Mouse (Mus musculus) olfactory bulb, adult 2 months (tissue): Measurements from ENCODE around the gene Micu2. TPM values are rescaled to one million over a fixed set of nuclear protein-coding genes. Genes with fewer than 3 reads are reported as not detected.

ENCODE experiments used
- H3K27ac ChIP-seq: fragments of 200-500 bp; 2 replicates; pipeline ENCODE4 v1.5.1; 2012; ENCODE audit warnings: low read depth, low read length; ENCODE audit not compliant: insufficient read depth
- H3K4me1 ChIP-seq: fragments of 200-500 bp; 2 replicates; pipeline ENCODE4 v1.6.1; 2012; ENCODE audit warnings: low read length; ENCODE audit not compliant: control insufficient read depth, insufficient read depth
- H3K4me3 ChIP-seq: fragments of 200-500 bp; 2 replicates; pipeline ENCODE4 v1.5.1; 2012; ENCODE audit warnings: mild to moderate bottlenecking, low read depth, low read length, moderate library complexity; ENCODE audit not compliant: insufficient read depth
- CTCF ChIP-seq: fragments of 200-500 bp; IDR thresholded peaks from 2 replicates; pipeline ENCODE4 v1.5.1; 2012; ENCODE audit warnings: low read depth, mild to moderate bottlenecking, low read length, moderate library complexity; ENCODE audit not compliant: insufficient read depth
- POLR2A ChIP-seq: fragments of 200-500 bp; IDR thresholded peaks from 2 replicates; pipeline ENCODE4 v1.6.1; 2012; ENCODE audit warnings: mild to moderate bottlenecking, low read depth, low read length, moderate library complexity; ENCODE audit not compliant: insufficient read depth
- WGBS: fragments of 180-500 bp; shearing (Covaris S2); methylation state at CpG from one replicate; pipeline ENCODE4 v1.1.7; 2018; 5-methylcytosine and 5-hydroxymethylcytosine counted together
- polyA plus RNA-seq: library from polyadenylated mRNA; stranded (reverse); fragments of >200 nt; gene quantifications from 2 replicates; pipeline ENCODE4 v1.2.4, GENCODE M21; 2012; ENCODE audit warnings: low replicate concordance; ENCODE audit not compliant: missing spikeins, insufficient read depth, insufficient read length

The Micu2 gene
- polyA plus RNA-seq, 1 experiment: not detected

DNA sequence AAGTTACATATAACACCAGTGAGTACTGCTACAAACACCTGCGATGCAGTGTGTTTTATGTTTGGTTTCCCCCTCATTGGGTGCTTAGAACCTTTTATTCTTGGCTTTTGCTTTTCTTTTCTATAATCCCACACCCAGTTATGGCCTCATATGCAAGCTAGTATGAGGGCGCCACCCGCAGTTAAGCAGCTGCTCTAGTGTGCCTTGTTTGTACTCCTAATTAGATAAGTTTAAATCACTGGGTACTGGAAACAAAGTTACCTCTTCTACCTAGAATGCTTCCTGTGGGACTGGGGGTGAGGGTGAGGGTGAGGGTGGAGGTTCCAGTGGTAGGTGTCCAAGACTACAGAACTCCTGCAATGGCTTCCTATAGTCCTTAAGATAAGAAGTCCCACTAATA lies 2.9 kb downstream of the Micu2 start:
- Histone ChIP-seq H3K27ac (no peak overlapping the region), H3K4me3 (no peak overlapping the region), H3K4me1 (peaks cover 6% of the 10 kb centered on the region)
- no peak for TF ChIP-seq CTCF
- WGBS: 75% methylated on average over 3 of the region's 3 CpGs

DNA sequence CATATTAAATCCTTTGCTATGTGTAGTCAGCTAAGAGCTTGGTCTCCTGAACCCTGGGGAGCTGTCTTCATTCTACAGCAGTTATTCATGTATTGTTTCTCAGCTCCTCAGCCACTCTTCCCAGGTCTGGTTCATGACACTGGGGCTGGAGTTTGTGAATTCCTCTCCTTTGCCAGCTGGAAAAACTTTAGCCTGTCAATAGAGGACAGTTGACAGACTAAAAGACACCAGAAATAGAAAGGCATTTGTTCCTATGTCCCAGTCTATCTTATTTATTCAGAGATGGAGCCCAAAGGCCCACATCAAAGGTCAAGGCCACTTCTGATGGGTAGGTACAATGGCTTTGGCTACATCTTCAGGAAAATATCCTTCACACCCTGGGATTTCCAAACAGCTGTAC lies 7.3 kb downstream of the Micu2 start:
- TF ChIP-seq POLR2A (no peak), CTCF (no peak)
- no peak overlapping the region for H3K4me3 ChIP-seq
- no peak overlapping the region for H3K27ac ChIP-seq
- no peaks in the 10 kb centered on the region for H3K4me1 ChIP-seq

DNA sequence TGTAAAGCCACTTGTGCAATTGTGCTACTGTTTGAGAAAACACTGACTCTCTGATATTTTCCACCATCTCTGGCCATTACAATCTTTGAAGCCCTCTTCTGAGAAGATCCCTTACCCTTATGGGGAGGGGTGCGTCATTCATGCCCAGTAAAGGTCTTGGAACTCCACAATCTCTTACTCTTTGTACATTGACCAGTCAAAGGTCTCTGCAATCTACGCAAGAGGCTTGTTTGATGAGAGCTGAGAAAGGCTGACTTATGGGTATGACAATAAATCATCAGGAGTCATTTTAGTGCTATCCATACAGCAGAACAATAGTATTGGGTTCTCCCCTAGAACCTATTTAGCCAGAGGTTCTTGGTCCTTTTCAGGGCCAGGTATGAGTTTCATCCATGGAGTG lies 9.9 kb downstream of the Micu2 start:
- WGBS: 97% methylated on average over 2 of the region's 2 CpGs

DNA sequence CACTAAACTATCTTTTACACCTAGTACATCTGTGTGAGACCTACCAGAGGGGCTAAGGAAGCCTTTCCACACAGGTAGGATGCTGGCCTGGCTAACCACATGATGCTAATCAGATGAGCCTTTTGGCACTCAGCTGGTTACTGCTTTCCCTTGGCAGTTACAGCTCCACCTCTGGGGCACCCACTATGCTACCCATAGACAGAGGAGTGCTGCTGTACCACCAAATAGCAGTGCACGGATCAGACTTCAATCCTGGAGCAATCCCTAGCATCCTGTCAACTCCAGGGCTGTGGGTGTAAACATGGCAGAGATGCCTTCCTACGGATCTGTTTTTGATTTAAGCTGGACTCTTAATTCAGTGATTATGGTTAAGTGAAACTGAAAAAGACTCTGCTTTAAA lies 13.3 kb downstream of the Micu2 start:
- no peak overlapping the region for H3K27ac ChIP-seq
- 80% methylated on average over 2 of the region's 2 CpGs for WGBS
- no peak overlapping the region for H3K4me3 ChIP-seq
- peaks cover 6% of the 10 kb centered on the region for H3K4me1 ChIP-seq
- TF ChIP-seq CTCF (no peak), POLR2A (no peak)

More for the DNA sequence above, 9.9 kb downstream of the Micu2 start:
- H3K4me1 ChIP-seq: no peaks in the 10 kb centered on the region
- H3K27ac ChIP-seq: no peak overlapping the region
- no peak for TF ChIP-seq POLR2A
- no peak for TF ChIP-seq CTCF
- H3K4me3 ChIP-seq: no peak overlapping the region

DNA sequence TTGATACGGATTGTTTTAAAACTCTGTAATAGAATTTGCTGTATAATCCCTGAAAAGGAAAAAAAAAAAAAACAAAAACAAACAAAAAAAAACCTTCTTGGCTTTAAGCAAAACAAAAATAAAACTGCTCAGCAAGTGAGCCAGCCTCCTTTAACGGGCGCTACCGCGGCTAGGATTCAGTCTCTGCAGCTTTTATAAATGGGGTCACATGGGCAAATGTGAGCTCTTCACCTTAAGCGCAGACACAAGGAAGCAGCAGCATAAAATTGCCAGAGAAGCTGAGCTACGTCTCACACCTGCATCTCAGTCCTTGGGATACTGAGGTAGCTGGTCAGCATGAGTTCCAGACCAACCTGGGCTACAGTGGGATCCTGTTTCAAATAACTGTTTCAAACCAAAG lies 16.6 kb downstream of the Micu2 start:
- no peak overlapping the region for H3K4me3 ChIP-seq
- WGBS: 33% methylated on average over 7 of the region's 7 CpGs
- peaks cover 11% of the 10 kb centered on the region for H3K4me1 ChIP-seq
- TF ChIP-seq POLR2A: no peak
- TF ChIP-seq CTCF: no peak
- no peak overlapping the region for H3K27ac ChIP-seq

DNA sequence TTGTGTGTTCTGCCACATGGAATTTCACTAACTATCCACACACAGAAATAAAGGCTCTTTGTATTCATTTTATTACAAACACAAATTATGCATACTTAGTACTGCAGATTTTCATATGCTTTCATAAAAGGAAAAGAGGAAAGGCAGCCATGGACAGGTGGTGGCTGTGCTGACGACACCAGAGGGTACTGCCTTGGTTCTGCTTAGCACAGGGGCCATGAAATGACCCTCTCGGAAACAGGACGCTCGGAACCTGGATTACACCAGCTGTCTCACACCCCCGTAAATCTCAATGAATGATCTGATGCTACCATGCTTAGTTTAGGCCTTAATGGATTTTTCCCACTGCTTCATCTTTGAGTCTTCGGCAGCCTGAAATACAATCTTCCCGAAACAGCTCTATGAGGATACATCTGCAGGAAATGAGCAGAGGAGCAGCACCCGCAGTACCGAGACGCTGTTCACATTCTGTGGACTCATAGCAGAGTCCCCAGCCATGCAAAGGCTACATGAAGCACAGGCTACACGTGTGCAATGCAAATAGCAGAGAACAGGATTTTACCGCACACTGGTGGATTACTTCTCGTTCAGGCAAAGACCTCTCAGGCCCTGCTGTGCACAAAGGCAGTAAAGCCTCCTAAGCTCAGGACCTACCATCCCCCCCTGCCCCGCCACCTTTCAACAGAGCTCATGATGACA lies 17.2 kb downstream of the Micu2 start:
- WGBS: 39% methylated on average over 14 of the region's 14 CpGs
- H3K4me3 ChIP-seq: 0 out of 2 replicates have a peak overlapping the region, but pooled peaks have one; percentile 9
- no peak for TF ChIP-seq CTCF
- no peak for TF ChIP-seq POLR2A
- peak overlapping the region; percentile 59 for H3K27ac ChIP-seq
- H3K4me1 ChIP-seq: peaks cover 11% of the 10 kb centered on the region

DNA sequence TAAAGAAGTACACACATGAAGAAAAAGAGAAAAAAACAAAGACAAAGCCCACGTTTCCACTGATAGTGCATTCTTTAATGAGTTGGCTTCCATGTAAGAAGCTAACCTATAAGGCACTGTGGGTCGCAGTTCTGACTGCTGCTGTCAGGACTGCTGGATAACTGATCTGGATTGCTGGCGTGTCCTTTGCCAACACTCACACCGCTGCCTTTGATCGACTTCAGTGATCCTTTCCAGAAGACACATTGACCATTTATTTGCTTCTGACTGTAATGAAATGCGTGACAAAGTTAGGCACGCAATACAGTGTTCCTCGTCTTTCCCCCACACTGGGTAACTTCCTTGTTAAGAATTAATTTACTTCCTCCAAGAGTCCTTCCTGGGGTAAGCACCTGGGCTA lies 18.3 kb downstream of the Micu2 start:
- TF ChIP-seq POLR2A: no peak
- no peak for TF ChIP-seq CTCF
- H3K4me1 ChIP-seq: peaks cover 13% of the 10 kb centered on the region
- 76% methylated on average over 8 of the region's 8 CpGs for WGBS
- no peak overlapping the region for H3K4me3 ChIP-seq
- no peak overlapping the region for H3K27ac ChIP-seq

DNA sequence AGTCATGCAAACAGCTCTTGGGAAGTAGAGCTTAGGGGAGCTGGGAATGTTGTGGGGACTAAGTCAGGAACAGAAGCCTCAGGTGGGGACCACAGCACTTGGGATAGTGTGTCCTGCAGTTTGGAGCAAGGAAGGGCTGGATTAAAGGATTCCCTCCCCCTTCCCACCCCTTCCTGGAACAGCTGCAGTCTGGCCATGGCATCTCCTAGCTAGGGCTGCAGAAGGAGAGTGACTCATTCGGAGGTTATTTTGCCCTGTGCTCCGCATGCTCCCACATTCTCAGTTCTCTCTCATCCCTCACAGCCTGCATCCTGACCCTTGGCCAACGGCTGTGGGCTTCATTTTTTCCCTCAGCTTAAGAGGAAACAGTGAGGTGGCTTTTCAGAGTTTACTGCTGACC lies 18.9 kb downstream of the Micu2 start:
- WGBS: 22% methylated on average over 3 of the region's 3 CpGs
- Histone ChIP-seq H3K4me1 (peaks cover 13% of the 10 kb centered on the region), H3K27ac (no peak overlapping the region), H3K4me3 (no peak overlapping the region)
- no peak for TF ChIP-seq POLR2A
- no peak for TF ChIP-seq CTCF

DNA sequence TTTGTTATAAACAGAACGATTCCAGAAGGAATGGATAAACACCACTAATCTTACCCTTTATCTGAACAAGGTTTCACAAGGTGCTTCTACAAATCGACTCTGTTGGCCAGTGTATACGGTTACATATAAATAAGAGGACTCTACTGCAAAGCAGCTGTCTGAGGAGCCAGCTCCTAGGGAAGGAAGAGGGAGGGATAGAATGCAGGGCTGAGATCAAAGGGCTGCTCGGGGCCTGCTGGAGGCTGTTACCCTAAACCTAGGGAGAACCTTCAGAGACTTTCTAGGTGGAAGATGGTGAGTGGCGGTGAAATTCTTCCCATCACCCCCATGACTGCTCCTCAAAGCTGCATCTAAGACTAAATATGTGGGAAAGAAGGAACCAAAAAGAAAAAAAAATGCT lies 20.9 kb downstream of the Micu2 start:
- H3K4me1 ChIP-seq: peaks cover 13% of the 10 kb centered on the region
- WGBS: 75% methylated on average over 5 of the region's 5 CpGs
- no peak for TF ChIP-seq CTCF
- TF ChIP-seq POLR2A: no peak
- no peak overlapping the region for H3K4me3 ChIP-seq
- H3K27ac ChIP-seq: no peak overlapping the region

DNA sequence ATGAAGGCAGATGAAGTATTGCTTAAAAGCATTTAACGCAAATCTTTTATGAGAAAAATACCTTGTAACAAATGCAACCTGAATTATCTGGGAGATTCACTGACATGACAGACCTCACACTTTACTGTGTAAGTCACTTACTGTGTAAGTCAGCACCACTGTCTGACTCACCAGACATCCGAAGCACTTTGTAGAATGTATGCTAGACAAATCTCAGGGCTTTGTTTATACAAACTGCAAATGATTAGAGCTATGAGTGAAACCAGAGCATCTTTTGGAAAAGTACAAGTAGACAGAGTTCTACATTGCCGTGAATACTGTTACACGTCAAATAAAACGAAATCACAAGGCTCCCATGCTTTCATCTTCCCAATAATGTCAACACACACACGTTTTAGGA lies 23.4 kb downstream of the Micu2 start:
- no peak overlapping the region for H3K4me3 ChIP-seq
- WGBS: 78% methylated on average over 6 of the region's 6 CpGs
- no peak for TF ChIP-seq POLR2A
- no peak for TF ChIP-seq CTCF
- H3K27ac ChIP-seq: no peak overlapping the region
- peaks cover 12% of the 10 kb centered on the region for H3K4me1 ChIP-seq
